Mouse (Mus musculus) embryonic facial prominence, embryonic 14.5 days (tissue): Measurements from ENCODE around the gene Adm2. TPM values are rescaled to one million over a fixed set of nuclear protein-coding genes. Genes with fewer than 3 reads are reported as not detected.
A peak's percentile ranks its signal among the peaks of the same experiment; 100 is the strongest.

Experiments used
- ATAC-seq: fragments of 200-750 bp; cut with Nextera tagmentation; 2 replicates; pipeline ENCODE4 v1.8.0; 2017; ENCODE audit warnings: low read depth, moderate number of reproducible peaks, moderate TSS enrichment
- DNase-seq: peaks from one replicate; pipeline ENCODE4 v3.0.0-alpha.2; 2015; ENCODE audit warnings: low spot score
- H3K27ac ChIP-seq: fragments of 300-500 bp; sonication (generic); replicated peaks from 2 replicates; pipeline ENCODE4 v1.5.1; 2014; ENCODE audit warnings: low read depth, mild to moderate bottlenecking, low read length, moderate library complexity
- H3K27me3 ChIP-seq: fragments of 300-500 bp; sonication (generic); replicated peaks from 2 replicates; pipeline ENCODE4 v1.6.1; 2014; ENCODE audit warnings: low read length; ENCODE audit not compliant: control insufficient read depth, insufficient read depth
- H3K36me3 ChIP-seq: fragments of 300-500 bp; sonication (generic); 2 replicates; pipeline ENCODE4 v1.6.1; 2014; ENCODE audit warnings: low read length, mixed read lengths; ENCODE audit not compliant: control insufficient read depth, insufficient read depth
- H3K4me1 ChIP-seq: fragments of 300-500 bp; sonication (generic); 2 replicates; pipeline ENCODE4 v1.6.1; 2014; ENCODE audit warnings: antibody characterized with exemption, low read length; ENCODE audit not compliant: control insufficient read depth, insufficient read depth
- H3K4me2 ChIP-seq: fragments of 300-500 bp; sonication (generic); 2 replicates; pipeline ENCODE4 v1.6.1; 2014; ENCODE audit warnings: low read depth, mild to moderate bottlenecking, low read length, moderate library complexity, mixed read lengths
- H3K4me3 ChIP-seq: fragments of 300-500 bp; sonication (generic); 2 replicates; pipeline ENCODE4 v1.5.1; 2014; ENCODE audit warnings: low read depth, mild to moderate bottlenecking, low read length
- H3K9ac ChIP-seq: fragments of 300-500 bp; sonication (generic); 2 replicates; pipeline ENCODE4 v1.6.1; 2014; ENCODE audit warnings: low read depth, mild to moderate bottlenecking, low read length, moderate library complexity, mixed read lengths
- H3K9me3 ChIP-seq: fragments of 300-500 bp; sonication (generic); 2 replicates; pipeline ENCODE4 v1.6.1; 2016; ENCODE audit warnings: low read length; ENCODE audit not compliant: control insufficient read depth
- WGBS: fragments of 180-500 bp; shearing (Covaris S2); extraction: QIAGEN DNeasy Blood & Tissue Kit; methylation state at CpG from one replicate; pipeline ENCODE4 v1.1.7; 2014; 5-methylcytosine and 5-hydroxymethylcytosine counted together
- polyA plus RNA-seq: library from polyadenylated mRNA; unstranded; fragments of >200 nt; fragmentation: Nextera tagmentation; extraction: Ambion mirVana; gene quantifications from 2 replicates; pipeline ENCODE4 v1.2.1, GENCODE M21; 2014

Gene Adm2
- polyA plus RNA-seq, 1 experiment from 2014 or later = 0.21 TPM

GRCm38 (mm10) chr15:89300600-89300999, 21.9 kb upstream of the Adm2 start:
- Histone ChIP-seq H3K4me2 (no peak overlapping the region), H3K36me3 (peaks cover 91% of the 10 kb centered on the region), H3K9me3 (no peaks in the 10 kb centered on the region), H3K27ac (no peak overlapping the region), H3K4me3 (no peak overlapping the region), H3K27me3 (no peaks in the 10 kb centered on the region), H3K9ac (no peak overlapping the region), H3K4me1 (no peaks in the 10 kb centered on the region)
- no peak for ATAC-seq
- WGBS = 97% methylated on average over 8 of the region's 8 CpGs
- no peak for DNase-seq

- 56% methylated on average over 1 of the region's 1 CpGs for WGBS
- H3K36me3 ChIP-seq = peaks cover 56% of the 10 kb centered on the region
Measured at GRCm38 (mm10) chr15:89305966-89306365, 16.6 kb upstream of the Adm2 start.

GRCm38 (mm10) chr15:89307461-89307860, 15.1 kb upstream of the Adm2 start:
- Histone ChIP-seq H3K9ac (no peak overlapping the region), H3K4me2 (no peak overlapping the region), H3K27ac (no peak overlapping the region), H3K36me3 (peaks cover 41% of the 10 kb centered on the region), H3K4me3 (no peak overlapping the region), H3K4me1 (no peaks in the 10 kb centered on the region), H3K9me3 (no peaks in the 10 kb centered on the region), H3K27me3 (no peaks in the 10 kb centered on the region)
- no peak for DNase-seq
- 90% methylated on average over 13 of the region's 13 CpGs for WGBS
- ATAC-seq = no peak

More at GRCm38 (mm10) chr15:89305966-89306365, 16.6 kb upstream of the Adm2 start:
- DNase-seq (no peak), ATAC-seq (no peak)
- H3K4me1 ChIP-seq = no peaks in the 10 kb centered on the region
- H3K4me3 ChIP-seq = no peak overlapping the region
- no peaks in the 10 kb centered on the region for H3K9me3 ChIP-seq
- no peak overlapping the region for H3K9ac ChIP-seq
- H3K4me2 ChIP-seq = no peak overlapping the region
- H3K27me3 ChIP-seq = no peaks in the 10 kb centered on the region
- no peak overlapping the region for H3K27ac ChIP-seq

- 74% methylated on average over 7 of the region's 7 CpGs for WGBS
Measured at GRCm38 (mm10) chr15:89308406-89309139, 13.9 kb upstream of the Adm2 start.

GRCm38 (mm10) chr15:89309962-89310498, 12.5 kb upstream of the Adm2 start:
- Histone ChIP-seq H3K4me3 (no peak overlapping the region), H3K4me1 (peaks cover 15% of the 10 kb centered on the region), H3K9me3 (no peaks in the 10 kb centered on the region), H3K27ac (no peak overlapping the region), H3K36me3 (peaks cover 17% of the 10 kb centered on the region), H3K4me2 (no peak overlapping the region), H3K9ac (no peak overlapping the region), H3K27me3 (no peaks in the 10 kb centered on the region)
- peak; percentile 17 for DNase-seq
- no peak for ATAC-seq
- 59% methylated on average over 4 of the region's 6 CpGs for WGBS

More at GRCm38 (mm10) chr15:89308406-89309139, 13.9 kb upstream of the Adm2 start:
- ATAC-seq (no peak), DNase-seq (no peak)
- Histone ChIP-seq H3K4me2 (no peak overlapping the region), H3K27ac (no peak overlapping the region), H3K9ac (no peak overlapping the region), H3K4me1 (peaks cover 8% of the 10 kb centered on the region; the same call in 1 of the 2 replicates), H3K9me3 (no peaks in the 10 kb centered on the region), H3K36me3 (peaks cover 30% of the 10 kb centered on the region), H3K4me3 (no peak overlapping the region), H3K27me3 (no peaks in the 10 kb centered on the region)

GRCm38 (mm10) chr15:89313359-89313758, 9.2 kb upstream of the Adm2 start:
- 67% methylated on average over 4 of the region's 4 CpGs for WGBS
- Histone ChIP-seq H3K9me3 (no peaks in the 10 kb centered on the region), H3K4me1 (peaks cover 15% of the 10 kb centered on the region), H3K27ac (no peak overlapping the region), H3K4me3 (no peak overlapping the region), H3K4me2 (peak overlapping the region; percentile 93; the same call in 1 of the 2 replicates), H3K9ac (0 out of 2 replicates have a peak overlapping the region, but pooled peaks have one; percentile 82), H3K27me3 (no peaks in the 10 kb centered on the region), H3K36me3 (no peaks in the 10 kb centered on the region)
- DNase-seq = no peak
- ATAC-seq = no peak

GRCm38 (mm10) chr15:89314107-89314506, 8.4 kb upstream of the Adm2 start:
- WGBS = 33% methylated on average over 3 of the region's 3 CpGs
- H3K9me3 ChIP-seq = no peaks in the 10 kb centered on the region
- no peaks in the 10 kb centered on the region for H3K36me3 ChIP-seq
- peak overlapping the region; percentile 89 for H3K4me3 ChIP-seq
- H3K27ac ChIP-seq = no peak overlapping the region
- H3K27me3 ChIP-seq = no peaks in the 10 kb centered on the region
- DNase-seq (no peak), ATAC-seq (no peak)
- peak overlapping the region; percentile 82 for H3K9ac ChIP-seq
- peaks cover 15% of the 10 kb centered on the region for H3K4me1 ChIP-seq
- H3K4me2 ChIP-seq = peak overlapping the region; percentile 93

- ATAC-seq (peak; percentile 38), DNase-seq (peak; percentile 41)
- no peaks in the 10 kb centered on the region for H3K27me3 ChIP-seq
- H3K9me3 ChIP-seq = no peaks in the 10 kb centered on the region
- peak overlapping the region; percentile 93 for H3K4me2 ChIP-seq
- peak overlapping the region; percentile 89 for H3K4me3 ChIP-seq
- 0% methylated on average over 30 of the region's 58 CpGs for WGBS
- peak overlapping the region; percentile 82 for H3K9ac ChIP-seq
- H3K4me1 ChIP-seq = peaks cover 15% of the 10 kb centered on the region
- H3K27ac ChIP-seq = no peak overlapping the region; the same call in 1 of the 2 replicates
- no peaks in the 10 kb centered on the region for H3K36me3 ChIP-seq
Measured at GRCm38 (mm10) chr15:89314511-89315189, 7.9 kb upstream of the Adm2 start.
